Mouse (Mus musculus): ENCODE measurements around the gene Themis3. TPM values are rescaled to one million over a fixed set of nuclear protein-coding genes. Genes with fewer than 3 reads are reported as not detected.

Themis3 gene
- total RNA-seq (2014; fragmentation: Nextera tagmentation) (not detected in 2 replicates), total RNA-seq (2017) (0.06 TPM in 1 of 2 replicates, not detected in the other), polyA plus RNA-seq (2012) (not detected in 2 replicates)

- TF ChIP-seq POLR2AphosphoS5 (IDR thresholded peaks at IDR 0.05; ENCODE audit: insufficient replicate concordance, low read depth, low read length): no peak
- no peak for ATAC-seq (ENCODE audit: extremely low read depth, insufficient number of reproducible peaks, low FRiP score, poor library complexity, severe bottlenecking)
- DNase-seq (ENCODE audit: low spot score): no peak
- Histone ChIP-seq H3K36me3 (replicated peaks) (no peaks in the 10 kb centered on the region), H3K4me1 (ENCODE audit: insufficient read depth, low read depth, low read length) (no peaks in the 10 kb centered on the region), H3K27me3 (ENCODE audit: insufficient read depth, low read length) (no peaks in the 10 kb centered on the region), H3K9me3 (replicated peaks) (peaks cover 52% of the 10 kb centered on the region), H3K4me3 (ENCODE audit: low read depth, low read length) (no peak within 1 kb of the TSS)
Observed at GRCm38 (mm10) chr17:66594435-66594834, at the start of gene Themis3. Gene Themis3, minus strand, starts transcription at chr17:66594621.

GRCm38 (mm10) chr17:66637951-66638722 lies 43.7 kb upstream of the Themis3 start:
- TF ChIP-seq GATA1 (IDR thresholded peaks at IDR 0.05; ENCODE audit: borderline replicate concordance, low read length): no peak
- no peak for TF ChIP-seq TAL1 (conservative IDR thresholded peaks at IDR 0.05; ENCODE audit: low read depth, low read length)
- no peak for TF ChIP-seq POLR2AphosphoS5 (IDR thresholded peaks at IDR 0.05; ENCODE audit: insufficient replicate concordance, low read depth, low read length)
- TF ChIP-seq CTCF (IDR thresholded peaks at IDR 0.05; ENCODE audit: low read depth, low read length): no peak
- no peak for TF ChIP-seq GATA2 (IDR thresholded peaks at IDR 0.05; ENCODE audit: borderline replicate concordance, low read depth, low read length)
- no peak overlapping the region for H3K4me3 ChIP-seq (ENCODE audit: low read depth, low read length)
- no peaks in the 10 kb centered on the region for H3K27me3 ChIP-seq (ENCODE audit: insufficient read depth, low read length)
- no peak for ATAC-seq (ENCODE audit: extremely low read depth, insufficient number of reproducible peaks, low FRiP score, poor library complexity, severe bottlenecking)
- no peak for DNase-seq (ENCODE audit: low spot score)
- no peaks in the 10 kb centered on the region for H3K36me3 ChIP-seq (replicated peaks)
- peaks cover 37% of the 10 kb centered on the region for H3K9me3 ChIP-seq (replicated peaks)
- H3K4me1 ChIP-seq (ENCODE audit: insufficient read depth, low read depth, low read length): no peaks in the 10 kb centered on the region

DNA sequence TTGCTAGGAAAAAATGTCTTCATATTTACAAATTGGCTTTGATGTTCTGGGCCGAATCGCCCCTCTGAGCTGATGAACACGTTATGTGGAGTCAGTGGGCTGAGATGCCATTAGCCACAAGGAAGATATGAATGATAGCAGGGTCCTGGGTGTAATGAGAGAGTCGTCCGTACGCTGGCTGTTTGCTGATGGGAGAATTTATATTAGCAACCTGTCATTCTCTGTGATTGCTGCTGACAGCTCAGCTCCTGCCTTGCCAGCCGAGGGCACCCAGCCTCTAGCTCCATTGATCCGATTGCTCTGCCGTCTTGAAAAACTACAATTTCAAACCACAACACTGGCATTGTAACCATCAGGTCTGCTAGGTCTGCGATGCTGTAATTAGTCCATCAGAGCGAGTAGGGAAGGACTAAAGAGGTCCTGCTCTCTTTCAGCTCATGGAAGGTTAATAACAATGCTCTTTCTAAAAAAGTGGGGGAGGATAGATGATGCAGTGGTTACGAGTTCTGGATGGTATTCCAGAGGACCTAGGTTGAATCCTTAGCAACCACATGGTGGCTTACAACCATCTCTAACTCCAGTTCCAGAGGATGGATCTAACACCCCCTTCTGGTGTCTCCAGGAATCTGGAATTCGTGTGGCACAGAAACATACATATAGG lies 25.7 kb upstream of the Themis3 start:
- no peaks in the 10 kb centered on the region for H3K4me1 ChIP-seq (ENCODE audit: insufficient read depth, low read depth, low read length)
- no peaks in the 10 kb centered on the region for H3K36me3 ChIP-seq (replicated peaks)
- ATAC-seq (ENCODE audit: extremely low read depth, insufficient number of reproducible peaks, low FRiP score, poor library complexity, severe bottlenecking) (no peak), DNase-seq (ENCODE audit: low spot score) (no peak)
- no peak for TF ChIP-seq GATA1 (IDR thresholded peaks at IDR 0.05; ENCODE audit: borderline replicate concordance, low read length)
- TF ChIP-seq CTCF (IDR thresholded peaks at IDR 0.05; ENCODE audit: low read depth, low read length): no peak
- no peak for TF ChIP-seq GATA2 (IDR thresholded peaks at IDR 0.05; ENCODE audit: borderline replicate concordance, low read depth, low read length)
- TF ChIP-seq POLR2AphosphoS5 (IDR thresholded peaks at IDR 0.05; ENCODE audit: insufficient replicate concordance, low read depth, low read length): no peak
- no peak for TF ChIP-seq TAL1 (conservative IDR thresholded peaks at IDR 0.05; ENCODE audit: low read depth, low read length)
- H3K4me3 ChIP-seq (ENCODE audit: low read depth, low read length): no peak overlapping the region
- H3K27me3 ChIP-seq (ENCODE audit: insufficient read depth, low read length): no peaks in the 10 kb centered on the region
- H3K9me3 ChIP-seq (replicated peaks): peaks cover 40% of the 10 kb centered on the region

DNA sequence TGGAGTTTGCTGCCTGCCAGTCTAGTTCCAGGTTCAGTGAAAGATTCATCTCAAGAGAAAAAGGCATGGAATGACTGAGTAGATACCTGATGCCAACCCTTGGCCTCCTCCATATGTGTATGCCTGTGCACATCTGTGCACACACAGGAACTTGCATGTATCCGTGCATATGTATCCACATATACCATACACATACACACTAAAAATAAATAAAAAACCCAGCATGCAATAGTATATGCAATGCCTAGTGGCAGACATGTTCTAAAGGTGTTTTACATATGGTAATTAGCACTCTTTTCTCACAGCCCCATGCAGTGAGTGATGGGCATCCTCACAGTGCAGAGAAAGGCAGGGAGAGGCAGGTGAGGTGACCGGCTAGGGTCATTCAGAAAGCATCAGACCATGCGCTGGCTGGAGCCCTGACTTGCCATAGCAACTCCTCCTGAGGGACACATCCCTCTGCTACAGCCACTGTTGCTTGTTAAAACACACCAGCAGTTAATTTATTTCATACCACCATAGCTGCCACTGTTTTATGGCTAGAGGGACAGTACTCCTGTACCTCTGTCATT lies 24.9 kb upstream of the Themis3 start:
- Histone ChIP-seq H3K4me1 (ENCODE audit: insufficient read depth, low read depth, low read length) (no peaks in the 10 kb centered on the region), H3K9me3 (replicated peaks) (peaks cover 45% of the 10 kb centered on the region), H3K4me3 (ENCODE audit: low read depth, low read length) (no peak overlapping the region), H3K36me3 (replicated peaks) (no peaks in the 10 kb centered on the region), H3K27me3 (ENCODE audit: insufficient read depth, low read length) (no peaks in the 10 kb centered on the region)
- TF ChIP-seq TAL1 (conservative IDR thresholded peaks at IDR 0.05; ENCODE audit: low read depth, low read length) (no peak), CTCF (IDR thresholded peaks at IDR 0.05; ENCODE audit: low read depth, low read length) (no peak), GATA2 (IDR thresholded peaks at IDR 0.05; ENCODE audit: borderline replicate concordance, low read depth, low read length) (no peak), POLR2AphosphoS5 (IDR thresholded peaks at IDR 0.05; ENCODE audit: insufficient replicate concordance, low read depth, low read length) (no peak), GATA1 (IDR thresholded peaks at IDR 0.05; ENCODE audit: borderline replicate concordance, low read length) (no peak)
- no peak for ATAC-seq (ENCODE audit: extremely low read depth, insufficient number of reproducible peaks, low FRiP score, poor library complexity, severe bottlenecking)
- no peak for DNase-seq (ENCODE audit: low spot score)

DNA sequence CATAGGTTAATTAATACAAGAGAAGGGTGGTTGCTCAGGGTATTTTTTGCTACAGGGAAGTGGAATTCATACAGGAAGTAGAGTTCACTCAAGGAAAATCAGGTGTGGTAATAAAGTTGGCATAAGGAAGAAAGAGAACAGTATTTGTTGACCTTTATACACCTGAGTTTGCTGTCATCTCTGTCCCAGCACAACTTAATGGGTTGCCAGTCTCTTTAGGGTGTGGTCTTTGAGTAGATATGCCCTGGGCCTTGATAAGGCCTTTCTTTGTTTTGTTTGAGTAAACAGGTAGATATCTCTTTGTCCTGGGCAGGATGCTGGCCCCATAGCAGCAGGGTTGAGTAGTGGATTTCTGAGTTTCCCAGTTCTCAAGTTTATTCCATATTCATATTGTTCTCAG lies 15.6 kb upstream of the Themis3 start:
- Histone ChIP-seq H3K27me3 (ENCODE audit: insufficient read depth, low read length) (no peaks in the 10 kb centered on the region), H3K4me3 (ENCODE audit: low read depth, low read length) (no peak overlapping the region), H3K9me3 (replicated peaks) (peaks cover 28% of the 10 kb centered on the region), H3K36me3 (replicated peaks) (no peaks in the 10 kb centered on the region), H3K4me1 (ENCODE audit: insufficient read depth, low read depth, low read length) (no peaks in the 10 kb centered on the region)
- TF ChIP-seq TAL1 (conservative IDR thresholded peaks at IDR 0.05; ENCODE audit: low read depth, low read length): no peak
- no peak for TF ChIP-seq CTCF (IDR thresholded peaks at IDR 0.05; ENCODE audit: low read depth, low read length)
- no peak for TF ChIP-seq GATA2 (IDR thresholded peaks at IDR 0.05; ENCODE audit: borderline replicate concordance, low read depth, low read length)
- TF ChIP-seq POLR2AphosphoS5 (IDR thresholded peaks at IDR 0.05; ENCODE audit: insufficient replicate concordance, low read depth, low read length): no peak
- ATAC-seq (ENCODE audit: extremely low read depth, insufficient number of reproducible peaks, low FRiP score, poor library complexity, severe bottlenecking) (no peak), DNase-seq (ENCODE audit: low spot score) (no peak)

- Histone ChIP-seq H3K4me3 (ENCODE audit: low read depth, low read length) (no peak overlapping the region), H3K9me3 (replicated peaks) (peaks cover 37% of the 10 kb centered on the region), H3K36me3 (replicated peaks) (no peaks in the 10 kb centered on the region), H3K27me3 (ENCODE audit: insufficient read depth, low read length) (no peaks in the 10 kb centered on the region), H3K4me1 (ENCODE audit: insufficient read depth, low read depth, low read length) (no peaks in the 10 kb centered on the region)
- ATAC-seq (ENCODE audit: extremely low read depth, insufficient number of reproducible peaks, low FRiP score, poor library complexity, severe bottlenecking) (no peak), DNase-seq (ENCODE audit: low spot score) (no peak)
- TF ChIP-seq TAL1 (conservative IDR thresholded peaks at IDR 0.05; ENCODE audit: low read depth, low read length) (no peak), CTCF (IDR thresholded peaks at IDR 0.05; ENCODE audit: low read depth, low read length) (no peak), GATA1 (IDR thresholded peaks at IDR 0.05; ENCODE audit: borderline replicate concordance, low read length) (no peak), GATA2 (IDR thresholded peaks at IDR 0.05; ENCODE audit: borderline replicate concordance, low read depth, low read length) (no peak), POLR2AphosphoS5 (IDR thresholded peaks at IDR 0.05; ENCODE audit: insufficient replicate concordance, low read depth, low read length) (no peak)
Observed at GRCm38 (mm10) chr17:66604931-66605330, 10.5 kb upstream of the Themis3 start.

All from G1E (cell line).